Mouse (Mus musculus) heart, embryonic 13.5 days (tissue): ENCODE results near the gene Gm21731. TPM values are rescaled to one million over a fixed set of nuclear protein-coding genes. Genes with fewer than 3 reads are reported as not detected.
"Not testable (repeated sequence)": the region's sequence is repeated elsewhere in the genome, so short reads cannot be mapped to it uniquely, and the experiment has no call there.

Source experiments
- ATAC-seq: fragments of 200-750 bp; cut with Nextera tagmentation; 2 replicates; pipeline ENCODE4 v1.8.0; 2017; ENCODE audit warnings: moderate TSS enrichment; ENCODE audit not compliant: insufficient number of reproducible peaks, low FRiP score, low TSS enrichment; ENCODE audit errors: extremely low read depth
- H3K27ac ChIP-seq: fragments of 300-500 bp; sonication (generic); replicated peaks from 2 replicates; pipeline ENCODE4 v1.5.1; 2015; ENCODE audit warnings: moderate library complexity, mild to moderate bottlenecking, inconsistent platforms
- H3K27me3 ChIP-seq: fragments of 300-500 bp; sonication (generic); replicated peaks from 2 replicates; pipeline ENCODE4 v1.6.1; 2015; ENCODE audit warnings: mild to moderate bottlenecking, inconsistent platforms
- H3K36me3 ChIP-seq: fragments of 300-500 bp; sonication (generic); 2 replicates; pipeline ENCODE4 v1.6.1; 2015; ENCODE audit warnings: mild to moderate bottlenecking, inconsistent platforms
- H3K4me1 ChIP-seq: fragments of 300-500 bp; sonication (generic); 2 replicates; pipeline ENCODE4 v1.6.1; 2015; ENCODE audit warnings: inconsistent platforms
- H3K4me2 ChIP-seq: fragments of 300-500 bp; sonication (generic); 2 replicates; pipeline ENCODE4 v1.6.1; 2015; ENCODE audit warnings: inconsistent platforms, mild to moderate bottlenecking, moderate library complexity
- H3K4me3 ChIP-seq: fragments of 300-500 bp; sonication (generic); 2 replicates; pipeline ENCODE4 v1.5.1; 2015; ENCODE audit warnings: moderate library complexity, mild to moderate bottlenecking, inconsistent platforms
- H3K9ac ChIP-seq: fragments of 300-500 bp; sonication (generic); 2 replicates; pipeline ENCODE4 v1.6.1; 2015; ENCODE audit warnings: inconsistent platforms, mild to moderate bottlenecking, moderate library complexity
- H3K9me3 ChIP-seq: fragments of 300-500 bp; sonication (generic); 2 replicates; pipeline ENCODE4 v1.6.1; 2016; ENCODE audit warnings: inconsistent platforms
- WGBS: fragments of 180-500 bp; shearing (Covaris S2); methylation state at CpG from one replicate; pipeline ENCODE4 v1.1.7; 2015; ENCODE audit warnings: mixed read lengths; 5-methylcytosine and 5-hydroxymethylcytosine counted together
- polyA plus RNA-seq: library from polyadenylated mRNA; unstranded; fragments of >200 nt; fragmentation: Nextera tagmentation; extraction: Ambion mirVana; gene quantifications from 2 replicates; pipeline ENCODE4 v1.2.1, GENCODE M21; 2015

Gm21731 gene
- polyA plus RNA-seq, result not detected in 2 replicates

GRCm38 (mm10) chr13:120238811-120239210, at the start of gene Gm21731:
TSS of gene Gm21731 (plus strand) at chr13:120239111.
- not testable (repeated sequence) for H3K9ac ChIP-seq, ATAC-seq

GRCm38 (mm10) chr13:120196189-120196821, 42.6 kb upstream of the Gm21731 start:
- not testable (repeated sequence) for H3K36me3 ChIP-seq, H3K27me3 ChIP-seq, H3K4me2 ChIP-seq, H3K9me3 ChIP-seq, H3K9ac ChIP-seq, ATAC-seq, H3K4me3 ChIP-seq, H3K27ac ChIP-seq, H3K4me1 ChIP-seq
- WGBS, result 63% methylated on average over 7 of the region's 8 CpGs

More at GRCm38 (mm10) chr13:120238811-120239210, at the start of gene Gm21731:
- not testable (repeated sequence) for H3K27me3 ChIP-seq, H3K27ac ChIP-seq, H3K4me2 ChIP-seq, H3K36me3 ChIP-seq, H3K4me3 ChIP-seq, H3K9me3 ChIP-seq, H3K4me1 ChIP-seq

DNA sequence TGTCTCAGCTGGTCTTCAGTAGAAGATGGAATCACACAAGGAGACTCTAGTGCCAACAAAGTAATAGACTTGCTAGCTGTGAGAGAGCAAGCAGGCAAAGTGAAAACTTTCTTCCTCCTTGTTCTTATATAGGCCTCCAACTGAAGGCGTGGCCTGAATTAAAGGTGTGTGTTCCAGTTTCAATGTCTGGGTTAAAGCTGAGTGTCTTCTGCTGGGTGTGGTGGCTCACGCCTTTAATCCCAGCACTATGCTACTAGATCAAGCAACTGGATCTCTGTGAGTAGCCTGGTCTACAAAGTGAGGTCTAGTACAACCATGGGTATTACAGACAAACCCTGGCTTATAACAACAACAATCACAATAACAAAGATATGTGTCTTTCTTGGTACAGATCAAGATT, 23.1 kb upstream of the Gm21731 start, which contains the start of gene Gm21762:
Gene Gm21762, minus strand, starts transcription at position 101 of the 400 bp plus-strand sequence.
- not testable (repeated sequence) for H3K27me3 ChIP-seq, H3K4me3 ChIP-seq, H3K4me2 ChIP-seq, H3K27ac ChIP-seq, H3K36me3 ChIP-seq, H3K9me3 ChIP-seq, ATAC-seq, H3K9ac ChIP-seq, H3K4me1 ChIP-seq
- no CpG with 5 or more reads among the region's 2 CpGs for WGBS

DNA sequence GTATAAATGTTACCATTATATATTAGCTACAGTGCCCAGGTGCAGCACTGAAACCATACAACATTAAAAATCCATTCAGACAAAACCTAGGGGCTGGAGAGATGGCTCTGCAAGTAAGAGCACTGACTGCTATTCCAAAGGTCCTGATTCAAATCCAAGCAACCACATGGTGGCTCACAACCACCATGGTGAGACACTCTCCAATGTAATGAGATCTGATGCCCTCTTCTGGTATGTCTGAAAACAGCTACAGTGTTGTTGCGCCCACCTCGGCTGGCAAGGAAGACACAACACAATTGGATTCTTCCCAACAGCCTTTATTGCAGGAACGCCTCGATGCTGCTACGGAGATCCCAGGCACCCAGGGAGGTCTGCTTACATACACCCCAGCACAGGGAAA, 18.0 kb upstream of the Gm21731 start:
- H3K9ac ChIP-seq, ATAC-seq: not testable (repeated sequence)

DNA sequence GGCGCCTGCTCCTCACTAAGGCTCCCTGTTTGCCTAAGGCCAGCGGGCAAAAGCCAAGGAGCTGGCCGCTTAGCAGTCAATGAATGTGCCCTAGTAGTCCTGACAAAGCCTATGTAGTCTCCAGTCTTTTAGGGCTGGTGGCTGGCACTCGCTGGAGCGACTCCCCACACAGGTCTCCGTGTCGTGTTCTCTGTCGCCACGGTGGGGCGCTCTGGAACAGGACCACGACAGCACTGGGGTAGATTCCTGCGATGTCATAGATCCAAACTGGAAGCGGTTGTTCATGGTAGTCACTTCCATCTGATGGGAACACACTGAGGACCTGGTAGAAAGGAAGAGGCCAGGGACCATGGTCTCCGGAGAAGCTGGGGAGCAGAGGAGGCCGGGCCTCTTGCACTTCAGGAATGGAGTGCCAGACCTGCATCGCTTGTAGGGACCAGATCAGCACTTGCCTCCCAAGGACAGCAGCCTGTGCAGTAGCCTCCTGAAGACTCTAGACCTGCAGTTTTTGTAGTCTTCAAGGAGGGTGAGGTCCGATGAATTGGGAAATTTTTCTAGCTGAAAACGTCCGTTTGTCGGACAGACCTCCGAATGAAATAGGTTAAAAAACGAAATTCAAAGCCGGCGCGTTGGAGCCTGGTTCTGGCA, 15.8 kb upstream of the Gm21731 start:
- H3K4me3 ChIP-seq, H3K9ac ChIP-seq, H3K4me1 ChIP-seq, H3K36me3 ChIP-seq, H3K27me3 ChIP-seq, H3K27ac ChIP-seq, H3K4me2 ChIP-seq, ATAC-seq, H3K9me3 ChIP-seq: not testable (repeated sequence)
- WGBS, result 88% methylated on average over 16 of the region's 25 CpGs

More for the DNA sequence above, 18.0 kb upstream of the Gm21731 start:
- H3K9me3 ChIP-seq, H3K4me2 ChIP-seq, H3K4me1 ChIP-seq, H3K36me3 ChIP-seq, H3K27ac ChIP-seq, H3K27me3 ChIP-seq, H3K4me3 ChIP-seq: not testable (repeated sequence)
- WGBS, result 59% methylated on average over 5 of the region's 5 CpGs

- H3K4me3 ChIP-seq, H3K4me2 ChIP-seq, H3K27me3 ChIP-seq, H3K9ac ChIP-seq, H3K9me3 ChIP-seq, H3K4me1 ChIP-seq, H3K36me3 ChIP-seq, H3K27ac ChIP-seq: not testable (repeated sequence)
- ATAC-seq, result 0 out of 2 replicates have a peak, but pooled peaks have one; percentile 25
- WGBS, result 88% methylated on average over 17 of the region's 17 CpGs
These were observed 7.1 kb upstream of the Gm21731 start for GRCm38 (mm10) chr13:120231798-120232197.

- WGBS, result 69% methylated on average over 13 of the region's 25 CpGs
- H3K4me3 ChIP-seq, H3K4me2 ChIP-seq, H3K36me3 ChIP-seq, H3K4me1 ChIP-seq, ATAC-seq, H3K9ac ChIP-seq, H3K27ac ChIP-seq, H3K27me3 ChIP-seq, H3K9me3 ChIP-seq: not testable (repeated sequence)
These were observed 6.4 kb upstream of the Gm21731 start for GRCm38 (mm10) chr13:120232447-120233049.

GRCm38 (mm10) chr13:120251208-120251924, 12.5 kb downstream of the Gm21731 start:
- H3K4me2 ChIP-seq, H3K27ac ChIP-seq, ATAC-seq, H3K4me1 ChIP-seq, H3K27me3 ChIP-seq, H3K9me3 ChIP-seq, H3K36me3 ChIP-seq, H3K9ac ChIP-seq, H3K4me3 ChIP-seq: not testable (repeated sequence)
- 66% methylated on average over 2 of the region's 3 CpGs for WGBS

GRCm38 (mm10) chr13:120258817-120259658, 20.1 kb downstream of the Gm21731 start:
- not testable (repeated sequence) for H3K27ac ChIP-seq, H3K9me3 ChIP-seq, H3K4me2 ChIP-seq, H3K4me3 ChIP-seq, H3K27me3 ChIP-seq, ATAC-seq, H3K4me1 ChIP-seq, H3K36me3 ChIP-seq, H3K9ac ChIP-seq
- WGBS, result 71% methylated on average over 3 of the region's 3 CpGs

- ATAC-seq, result not testable (repeated sequence)
- WGBS, result 58% methylated on average over 3 of the region's 3 CpGs
These were observed 20.8 kb downstream of the Gm21731 start for GRCm38 (mm10) chr13:120259718-120260117.

GRCm38 (mm10) chr13:120262870-120263269, 24.0 kb downstream of the Gm21731 start, which contains the start of gene AF067061:
TSS of gene AF067061 (plus strand) at chr13:120263114.
- not testable (repeated sequence) for H3K9ac ChIP-seq, H3K27me3 ChIP-seq, H3K9me3 ChIP-seq, H3K4me2 ChIP-seq, ATAC-seq, H3K36me3 ChIP-seq, H3K27ac ChIP-seq, H3K4me3 ChIP-seq, H3K4me1 ChIP-seq
- WGBS, result 74% methylated on average over 2 of the region's 2 CpGs

More at GRCm38 (mm10) chr13:120259718-120260117, 20.8 kb downstream of the Gm21731 start:
- H3K36me3 ChIP-seq, H3K27me3 ChIP-seq, H3K4me2 ChIP-seq, H3K9ac ChIP-seq, H3K27ac ChIP-seq, H3K9me3 ChIP-seq, H3K4me1 ChIP-seq, H3K4me3 ChIP-seq: not testable (repeated sequence)
